Mouse (Mus musculus) heart, adult 18-20 months (tissue): Measurements from ENCODE around the gene Nxpe3. TPM values are rescaled to one million over a fixed set of nuclear protein-coding genes. Genes with fewer than 3 reads are reported as not detected.
"Not testable (repeated sequence)": the region's sequence is repeated elsewhere in the genome, so short reads cannot be mapped to it uniquely, and the experiment has no call there.

Experiments used
- DNase-seq, 2 experiments: peaks; one replicate each; pipeline ENCODE4 v3.0.0; 2021 to 2022; ENCODE audit warnings: mixed read lengths in 1 of 2
- total RNA-seq, 2 experiments: library from RNA; stranded (reverse); gene quantifications; 2 replicates each; pipeline ENCODE4 v1.2.3; 2021

The Nxpe3 gene
- total RNA-seq, 2 experiments from 2014 or later, result 0.40 to 0.93 TPM

DNA sequence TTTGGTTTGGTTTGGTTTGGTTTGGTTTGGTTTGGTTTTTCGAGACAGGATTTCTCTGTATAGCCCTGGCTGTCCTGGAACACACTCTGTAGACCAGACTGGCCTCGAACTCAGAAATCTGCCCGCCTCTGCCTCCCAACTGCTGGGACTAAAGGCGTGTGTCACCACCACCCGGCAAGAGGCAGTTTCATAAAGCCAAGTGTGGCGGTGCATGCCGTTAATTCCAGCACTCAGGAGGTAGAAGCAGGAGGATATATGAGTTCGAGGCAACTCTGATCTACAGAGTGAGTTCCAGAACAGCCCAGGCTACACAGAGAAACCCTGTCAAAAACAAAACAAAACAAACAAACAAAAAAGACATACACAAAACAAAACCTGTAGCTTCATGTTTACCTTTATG is 57.4 kb downstream of the Nxpe3 start:
- DNase-seq, result not testable (repeated sequence)

DNA sequence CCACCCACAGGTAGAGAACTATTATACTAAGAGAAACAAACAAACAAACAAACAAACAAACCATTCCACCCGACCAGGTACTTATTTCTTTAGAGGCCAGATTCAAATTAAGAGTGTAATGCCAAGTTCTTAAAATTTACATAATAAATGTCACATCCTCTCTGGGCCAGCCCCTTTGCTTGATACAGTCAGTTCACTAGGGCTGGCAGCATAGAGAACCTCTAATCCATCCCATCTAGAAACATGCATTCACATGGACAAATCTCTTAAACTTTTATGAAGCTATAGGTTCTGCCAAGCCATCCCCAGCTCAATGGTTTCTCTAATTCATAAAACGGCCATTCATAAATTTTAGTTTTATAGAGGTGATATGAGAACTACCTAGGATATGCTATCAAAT is 57.9 kb downstream of the Nxpe3 start:
- DNase-seq, result no peak

DNA sequence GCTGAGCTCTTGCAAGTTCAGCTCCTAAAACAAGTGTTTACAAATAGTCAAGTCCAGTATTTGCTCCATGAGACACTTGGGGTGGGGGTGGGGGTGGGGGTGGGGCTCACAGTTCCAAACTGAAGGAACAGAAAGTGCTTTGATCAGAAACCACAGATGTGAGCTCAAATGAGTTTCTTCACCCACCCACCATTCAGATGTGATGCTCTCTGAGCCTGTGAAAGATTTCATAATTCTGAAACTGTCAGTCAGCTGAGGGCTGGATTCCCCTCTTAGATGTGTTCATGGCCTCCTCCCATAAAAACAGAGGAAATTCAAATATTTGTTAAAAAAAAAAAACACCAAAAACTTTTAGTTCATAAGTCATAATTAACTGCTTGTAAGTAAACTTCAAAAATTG is 59.3 kb downstream of the Nxpe3 start:
- no peak for DNase-seq

DNA sequence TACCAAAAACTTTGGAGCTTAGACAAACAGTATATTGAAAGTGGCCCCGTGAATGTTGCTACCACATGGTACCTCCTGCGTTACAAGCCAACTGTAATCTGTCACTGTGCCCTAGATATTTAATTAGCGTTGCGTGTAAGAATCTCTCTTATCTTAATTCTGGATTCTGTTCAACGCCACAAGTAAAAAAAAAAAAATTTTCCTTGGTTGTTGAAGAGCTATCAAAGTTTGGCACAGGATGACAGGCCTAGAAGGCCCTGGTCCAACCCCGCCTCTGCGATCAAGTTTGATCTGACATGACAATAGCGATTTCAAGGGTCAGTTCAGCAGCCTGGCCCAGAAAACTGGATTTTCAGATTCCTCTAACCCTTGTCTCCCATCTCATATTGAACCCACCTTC is 62.5 kb downstream of the Nxpe3 start:
- no peak for DNase-seq

DNA sequence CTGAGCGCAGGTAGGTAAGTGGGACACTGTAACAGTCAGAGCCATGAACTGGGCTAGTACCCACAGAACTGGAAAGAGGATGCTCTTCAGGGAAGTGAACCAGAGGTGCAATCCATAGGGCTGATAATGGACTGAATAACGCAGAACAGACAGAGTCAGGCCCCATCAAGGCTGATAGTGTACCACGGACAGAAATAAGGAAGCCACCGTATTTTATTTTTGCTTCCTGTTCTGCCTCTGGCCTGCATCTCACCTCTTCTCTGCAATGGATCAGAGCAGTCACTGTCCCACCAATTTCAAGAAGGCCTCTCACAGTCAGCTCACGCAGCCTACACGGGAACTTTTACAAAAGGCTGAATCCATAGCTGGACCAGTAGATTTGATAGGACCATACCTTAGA is 63.0 kb downstream of the Nxpe3 start:
- no peak for DNase-seq

DNA sequence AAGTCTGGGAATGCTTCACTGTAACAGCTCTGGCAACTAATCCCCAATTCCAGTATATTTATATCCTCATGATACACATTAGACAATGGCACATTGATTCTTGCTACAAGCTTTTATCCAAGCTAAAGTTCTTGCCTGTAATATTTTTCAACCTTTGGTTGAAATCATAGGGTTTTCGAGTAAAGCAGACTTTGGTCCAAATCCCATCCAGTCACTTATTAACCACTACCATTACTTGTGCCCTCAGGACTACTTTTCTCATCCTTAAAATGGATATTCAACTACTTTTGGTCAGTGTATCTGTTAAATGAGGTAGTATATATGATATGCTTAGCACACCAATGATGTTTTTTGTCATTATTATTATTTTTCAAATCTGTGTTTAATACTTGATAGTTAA is 63.6 kb downstream of the Nxpe3 start:
- DNase-seq, result no peak

- DNase-seq, result no peak
These were observed 71.5 kb downstream of the Nxpe3 start for GRCm38 (mm10) chr16:55823398-55824155.

DNA sequence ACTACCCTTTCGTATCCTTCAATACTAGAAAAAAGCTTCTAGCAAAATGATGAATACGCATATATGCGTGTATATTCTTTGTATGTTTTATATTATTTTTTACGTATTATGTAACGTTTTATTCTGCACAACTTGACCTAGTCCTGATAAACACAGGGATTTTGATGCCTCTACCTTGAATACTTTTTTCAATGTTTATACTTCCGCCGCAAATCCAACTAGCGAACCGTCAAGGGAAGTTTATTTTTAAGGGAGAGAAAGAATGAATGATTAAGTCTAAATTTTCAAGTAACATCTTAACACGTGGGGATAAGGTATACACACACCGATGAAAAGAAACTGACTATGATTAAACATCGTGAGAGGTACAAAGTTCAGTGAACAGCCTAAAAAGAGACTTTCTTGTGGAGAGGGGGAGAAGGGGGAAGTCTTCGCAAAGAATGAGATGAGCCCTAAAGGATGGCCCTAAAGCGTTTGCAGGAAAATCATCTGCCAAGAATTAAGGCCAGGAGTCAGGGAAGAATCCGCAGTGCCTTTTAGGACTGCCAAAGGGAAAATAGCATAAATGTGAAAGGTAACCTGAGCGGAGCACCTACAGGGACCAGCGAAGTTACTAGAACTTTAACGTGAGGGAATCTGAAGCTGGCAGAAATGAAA is 72.2 kb downstream of the Nxpe3 start:
- no peak for DNase-seq

DNA sequence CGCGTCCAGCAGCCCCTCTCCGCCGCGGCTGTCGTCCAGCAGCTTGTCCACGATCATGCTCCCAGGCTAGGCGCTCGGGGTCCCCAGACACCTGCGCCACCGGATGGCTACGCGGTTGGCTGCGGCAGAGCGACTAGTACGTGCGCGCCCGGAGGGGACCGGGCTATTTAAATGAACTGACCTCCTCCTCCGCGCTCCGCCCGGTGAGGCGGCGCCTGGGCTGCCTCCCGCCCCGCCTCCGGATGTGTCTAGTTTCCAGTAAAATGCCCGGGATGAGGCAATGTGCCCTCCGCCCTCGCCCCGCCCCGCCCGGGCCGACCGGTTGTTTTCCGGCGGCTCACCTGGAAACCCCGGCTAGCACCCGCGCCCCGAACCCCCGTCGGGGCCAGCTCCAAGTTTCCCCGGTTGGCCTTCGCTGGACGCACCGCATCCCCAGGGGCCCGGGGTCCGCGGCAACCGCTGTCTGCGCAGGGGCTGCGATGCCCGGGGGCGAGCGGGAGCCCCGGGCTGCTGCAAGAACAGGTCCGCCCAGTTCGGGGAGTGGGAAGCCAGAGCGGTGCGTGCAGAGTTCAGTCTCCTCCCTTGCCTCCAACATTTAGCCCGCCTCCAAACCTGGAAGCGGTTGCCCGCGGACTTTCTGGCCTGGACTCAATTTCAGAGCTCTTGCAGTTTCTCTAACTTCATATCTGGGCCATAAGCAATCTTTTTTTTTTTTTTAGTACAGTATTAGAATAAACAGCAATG is 72.9 kb downstream of the Nxpe3 start:
- peak; percentile 96 to 98 for DNase-seq

DNA sequence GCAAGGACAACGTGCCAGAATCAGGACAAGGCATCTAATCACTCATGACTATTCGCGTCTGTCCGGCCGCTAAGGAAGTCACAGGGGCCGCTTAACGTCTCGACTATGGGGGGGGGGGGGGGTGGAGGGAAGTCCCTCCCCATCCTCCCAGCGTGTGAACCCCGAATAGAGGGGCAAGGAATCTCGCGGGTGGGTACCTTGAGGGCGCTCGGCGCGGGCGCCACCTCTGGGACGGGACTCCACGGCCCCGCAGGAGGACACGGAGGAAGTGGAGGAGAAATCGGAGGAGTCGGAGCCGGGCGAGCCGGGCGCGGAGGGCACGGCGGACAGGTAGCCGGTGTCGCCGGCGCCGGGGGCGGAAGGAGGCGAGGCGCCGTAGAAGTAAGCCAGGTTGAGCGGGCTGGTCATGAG is 73.5 kb downstream of the Nxpe3 start:
- DNase-seq, result peak; percentile 61 to 63

DNA sequence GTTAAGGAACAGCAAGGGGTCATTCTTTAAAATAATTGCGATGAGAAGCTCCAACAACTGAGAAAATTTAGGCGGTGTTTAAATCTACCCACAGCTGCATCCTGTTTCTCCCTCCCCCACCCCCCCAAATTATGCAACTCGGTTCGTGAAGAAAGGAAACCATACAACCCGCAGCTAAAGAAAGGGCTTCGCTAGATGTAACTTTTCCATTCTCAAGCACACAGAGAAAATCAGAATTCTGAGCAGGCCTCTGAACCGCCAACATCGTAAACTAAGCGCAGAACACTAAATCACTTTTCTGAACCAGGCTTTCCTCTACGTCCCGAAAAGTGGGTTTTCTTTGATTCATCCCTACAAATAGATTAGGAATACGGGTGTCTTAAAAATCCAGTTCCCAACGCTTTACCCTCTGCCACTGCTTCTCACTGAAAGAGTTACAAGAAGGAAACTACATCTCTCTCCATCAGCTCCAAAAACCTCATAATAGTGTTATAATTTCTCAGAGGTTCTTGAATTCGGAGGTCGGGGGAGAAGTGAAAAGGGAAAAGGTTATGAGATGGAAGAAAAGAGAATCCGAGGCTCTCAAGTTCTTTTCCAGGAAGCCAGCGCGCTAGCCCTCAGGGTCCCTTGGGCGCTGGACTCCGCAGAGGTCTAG is 74.0 kb downstream of the Nxpe3 start:
- DNase-seq, result peak; percentile 30 to 45

DNA sequence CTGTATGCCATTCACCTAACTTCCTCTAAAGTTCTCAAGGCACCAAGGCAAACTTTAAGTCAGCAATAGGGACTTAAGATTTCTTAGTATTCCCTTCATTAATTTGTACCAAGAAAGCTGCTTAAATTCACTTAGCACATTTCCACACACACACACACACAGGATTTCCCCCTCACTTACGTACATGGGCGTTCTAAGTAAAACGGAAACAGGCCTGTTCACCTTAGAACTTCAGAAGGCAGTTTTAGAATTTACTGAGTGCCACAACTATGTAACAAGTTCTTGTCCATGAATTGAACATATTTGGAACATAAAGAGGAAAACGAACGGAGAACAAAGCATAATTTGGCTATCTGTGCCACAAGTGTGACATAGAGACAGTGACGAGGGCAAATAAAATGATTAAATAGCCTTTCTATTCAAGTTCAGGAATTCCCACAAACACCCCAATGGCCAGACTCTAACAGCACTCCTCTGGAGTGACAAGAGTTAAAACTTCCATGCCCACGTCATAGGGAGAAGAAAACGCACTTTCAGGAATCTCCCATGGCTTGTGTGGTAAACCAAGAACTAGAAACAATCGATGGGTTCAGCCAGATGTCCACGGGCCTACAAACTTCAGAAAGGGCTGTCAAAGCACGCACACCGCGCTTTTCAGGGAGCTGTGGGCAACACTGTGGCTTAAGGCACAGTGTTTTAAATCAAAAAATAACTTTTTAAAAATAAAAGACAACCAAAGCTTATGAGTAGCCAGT is 74.7 kb downstream of the Nxpe3 start:
- DNase-seq, result peak; percentile 28 to 62

- peak; percentile 69 to 81 for DNase-seq
These were observed 75.8 kb downstream of the Nxpe3 start for GRCm38 (mm10) chr16:55819186-55819861.

DNA sequence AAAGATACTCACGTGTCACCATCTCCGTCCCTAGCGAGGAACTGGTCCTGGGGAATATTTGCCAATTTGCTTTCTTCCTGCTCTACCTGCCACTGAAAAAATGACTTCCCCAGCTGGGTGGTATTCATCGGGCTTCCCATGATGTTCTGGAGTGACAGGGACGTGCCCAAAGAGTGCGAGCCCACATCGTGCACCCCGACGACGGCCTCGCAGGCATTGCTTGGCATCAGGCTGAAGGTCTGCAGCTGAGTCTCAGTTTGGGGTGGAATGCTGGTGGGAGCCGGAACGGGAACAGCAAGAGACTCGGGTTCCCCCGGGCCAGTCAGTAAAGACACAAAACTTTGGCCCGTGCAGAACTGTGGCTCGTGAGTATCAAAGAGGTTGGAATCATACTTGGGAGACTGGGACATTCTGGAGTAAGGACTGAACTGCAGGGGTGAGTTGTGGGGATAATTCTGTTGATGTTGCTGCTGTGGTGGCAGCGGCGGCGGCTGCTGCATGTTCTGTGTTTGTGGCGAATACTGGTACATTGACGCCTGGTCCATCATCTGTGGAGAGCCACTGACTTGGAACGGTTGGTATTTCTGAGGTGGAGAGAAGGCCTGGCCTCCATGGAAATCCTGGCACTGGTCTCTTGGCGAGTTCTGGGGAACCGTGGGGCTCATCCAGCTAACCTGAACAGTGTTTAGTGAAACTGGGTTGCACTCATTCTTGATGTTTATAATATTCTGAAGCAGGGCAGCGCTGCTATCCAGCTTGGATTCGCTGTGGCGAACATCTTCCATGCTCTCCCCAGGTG is 77.2 kb downstream of the Nxpe3 start:
- DNase-seq, result no peak

GRCm38 (mm10) chr16:55816202-55816941 is 78.7 kb downstream of the Nxpe3 start:
- DNase-seq, result no peak

DNA sequence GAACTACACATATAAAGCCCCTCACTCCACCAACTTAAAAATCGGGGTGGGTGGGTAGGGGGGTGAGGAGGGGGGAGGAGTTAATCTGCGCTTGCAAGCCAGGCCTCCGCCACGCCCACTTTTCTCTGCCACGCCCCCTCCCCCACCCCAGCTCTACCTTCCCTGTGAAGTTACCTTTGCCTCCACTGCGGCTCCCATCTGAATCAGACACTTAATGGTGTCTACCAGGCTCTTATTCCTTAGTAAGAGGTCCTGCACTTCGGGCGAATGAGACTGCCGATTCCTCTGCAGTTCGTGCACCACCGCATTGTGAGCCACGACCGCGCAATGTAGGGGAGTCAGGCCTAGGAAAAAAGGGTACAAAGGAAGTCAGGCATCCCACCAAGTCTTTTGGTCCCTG is 79.6 kb downstream of the Nxpe3 start:
- no peak for DNase-seq

- no peak for DNase-seq
These were observed 80.4 kb downstream of the Nxpe3 start for GRCm38 (mm10) chr16:55814686-55815085.

DNA sequence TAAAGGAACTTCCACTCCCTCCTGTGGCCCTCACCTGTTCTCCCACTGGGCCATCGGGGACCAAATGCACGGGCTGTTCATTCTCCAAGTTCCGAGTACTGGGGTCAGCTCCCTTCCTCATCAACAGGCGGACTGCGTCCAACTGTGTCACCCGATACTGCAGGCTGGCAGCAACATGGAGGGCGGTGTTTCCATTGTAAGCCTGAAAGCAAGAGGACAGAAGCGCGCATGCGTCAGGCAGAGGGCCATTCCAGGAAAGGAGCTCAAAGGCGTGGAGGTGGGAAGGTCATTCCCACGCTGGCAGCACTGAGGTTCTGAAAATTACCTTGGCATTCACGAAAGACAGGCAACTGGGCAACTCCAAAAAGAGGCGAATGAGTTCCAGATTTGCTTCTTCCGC is 81.2 kb downstream of the Nxpe3 start:
- no peak for DNase-seq

DNA sequence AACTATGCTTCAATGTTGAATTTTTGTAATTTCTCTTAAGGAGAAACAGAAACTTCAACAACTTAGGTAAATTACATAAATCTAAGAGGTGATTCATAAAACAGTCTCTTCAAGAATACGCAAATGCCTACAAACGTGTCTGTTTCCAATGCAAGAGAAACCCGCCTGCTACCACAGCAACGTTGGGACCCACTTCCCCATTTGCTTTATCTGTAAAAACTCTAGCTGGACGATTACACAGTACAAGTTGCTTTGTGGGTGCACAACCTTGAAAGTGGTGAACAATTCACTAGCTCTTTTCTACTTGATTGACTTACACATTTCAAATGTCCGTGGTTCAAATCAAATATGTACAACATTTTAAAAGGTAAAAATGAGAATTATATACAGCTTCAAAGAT is 83.3 kb downstream of the Nxpe3 start:
- DNase-seq, result no peak
